Mouse (Mus musculus) liver, postnatal 0 days (tissue): ENCODE measurements at regions not wholly inside any gene's neighbourhood (a gene's known extent, or its start where the extent isn't known, plus 50 kb on each side); places are given as distances from the start of the nearest gene placed in this dataset.

Source experiments
- ATAC-seq: fragments of 200-750 bp; cut with Nextera tagmentation; 2 replicates; pipeline ENCODE4 v1.8.0; 2017; ENCODE audit warnings: mild to moderate bottlenecking, moderate library complexity
- DNase-seq: peaks from one replicate; pipeline ENCODE4 v3.0.0-alpha.2; 2016
- H3K27ac ChIP-seq: fragments of 300-500 bp; sonication (generic); 2 replicates; pipeline ENCODE4 v1.5.1; 2014; ENCODE audit warnings: antibody characterized with exemption, moderate library complexity, mild to moderate bottlenecking, low read depth
- H3K27me3 ChIP-seq: fragments of 300-500 bp; sonication (generic); 2 replicates; pipeline ENCODE4 v1.6.1; 2014; ENCODE audit warnings: low read length, control low read depth, mixed read lengths; ENCODE audit not compliant: insufficient read depth
- H3K36me3 ChIP-seq: fragments of 300-500 bp; sonication (generic); replicated peaks from 2 replicates; pipeline ENCODE4 v1.6.1; 2014; ENCODE audit warnings: mild to moderate bottlenecking, control low read depth, low read length, moderate library complexity, mixed read lengths; ENCODE audit not compliant: insufficient read depth
- H3K4me1 ChIP-seq: fragments of 300-500 bp; sonication (generic); 2 replicates; pipeline ENCODE4 v1.6.1; 2014; ENCODE audit warnings: antibody characterized with exemption, mild to moderate bottlenecking, control low read depth; ENCODE audit not compliant: insufficient read depth
- H3K4me2 ChIP-seq: fragments of 300-500 bp; sonication (generic); 2 replicates; pipeline ENCODE4 v1.6.1; 2014; ENCODE audit warnings: low read depth, mild to moderate bottlenecking, low read length, moderate library complexity, mixed read lengths
- H3K4me3 ChIP-seq: fragments of 300-500 bp; sonication (generic); 2 replicates; pipeline ENCODE4 v1.5.1; 2014; ENCODE audit warnings: low read depth, low read length
- H3K9ac ChIP-seq: fragments of 300-500 bp; sonication (generic); replicated peaks from 2 replicates; pipeline ENCODE4 v1.6.1; 2014; ENCODE audit warnings: mild to moderate bottlenecking, moderate library complexity
- H3K9me3 ChIP-seq: fragments of 300-500 bp; sonication (generic); 2 replicates; pipeline ENCODE4 v1.6.1; 2016; ENCODE audit warnings: mild to moderate bottlenecking, control low read depth, low read length, mixed read lengths
- CTCF ChIP-seq: sonication (generic); IDR thresholded peaks from 2 replicates; pipeline ENCODE4 v1.5.1; 2016; ENCODE audit warnings: antibody characterized with exemption, low read depth
- EP300 ChIP-seq: IDR thresholded peaks from 2 replicates; pipeline ENCODE4 v1.6.1; 2016; ENCODE audit warnings: antibody characterized with exemption, low read depth, mild to moderate bottlenecking
- WGBS: fragments of 180-500 bp; shearing (Covaris S2); extraction: QIAGEN DNeasy Blood & Tissue Kit; methylation state at CpG from one replicate; pipeline ENCODE4 v1.1.7; 2014; ENCODE audit not compliant: insufficient replicate concordance; 5-methylcytosine and 5-hydroxymethylcytosine counted together

DNA sequence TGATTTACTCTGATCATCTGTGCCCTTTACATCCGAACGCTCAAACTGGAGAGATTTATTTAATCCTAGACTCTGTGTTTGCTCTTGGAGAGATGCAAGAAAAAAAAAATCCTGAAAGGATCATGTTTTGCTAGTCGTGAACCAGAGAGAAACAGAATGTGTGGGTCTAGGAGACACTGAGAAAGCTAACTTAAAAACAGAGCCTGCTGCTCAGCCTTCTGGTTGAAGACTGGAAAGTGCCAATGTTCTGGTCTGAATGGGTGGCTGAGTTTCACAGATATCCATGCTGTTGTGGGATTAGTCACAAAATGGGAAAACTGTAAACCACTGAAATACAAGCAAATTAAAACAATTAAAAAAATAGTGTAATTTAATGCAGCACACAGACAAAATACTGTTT lies 259.7 kb downstream of the Ube2cbp start:
- ATAC-seq (no peak), DNase-seq (no peak)
- no peaks in the 10 kb centered on the region for H3K4me1 ChIP-seq
- TF ChIP-seq EP300, result no peak
- TF ChIP-seq CTCF, result no peak
- no peaks in the 10 kb centered on the region for H3K9me3 ChIP-seq
- no peaks in the 10 kb centered on the region for H3K36me3 ChIP-seq
- WGBS, result 69% methylated on average over 3 of the region's 3 CpGs
- H3K27me3 ChIP-seq, result no peaks in the 10 kb centered on the region
- no peak overlapping the region for H3K9ac ChIP-seq
- H3K27ac ChIP-seq, result no peak overlapping the region
- no peak overlapping the region for H3K4me2 ChIP-seq
- no peak overlapping the region for H3K4me3 ChIP-seq

DNA sequence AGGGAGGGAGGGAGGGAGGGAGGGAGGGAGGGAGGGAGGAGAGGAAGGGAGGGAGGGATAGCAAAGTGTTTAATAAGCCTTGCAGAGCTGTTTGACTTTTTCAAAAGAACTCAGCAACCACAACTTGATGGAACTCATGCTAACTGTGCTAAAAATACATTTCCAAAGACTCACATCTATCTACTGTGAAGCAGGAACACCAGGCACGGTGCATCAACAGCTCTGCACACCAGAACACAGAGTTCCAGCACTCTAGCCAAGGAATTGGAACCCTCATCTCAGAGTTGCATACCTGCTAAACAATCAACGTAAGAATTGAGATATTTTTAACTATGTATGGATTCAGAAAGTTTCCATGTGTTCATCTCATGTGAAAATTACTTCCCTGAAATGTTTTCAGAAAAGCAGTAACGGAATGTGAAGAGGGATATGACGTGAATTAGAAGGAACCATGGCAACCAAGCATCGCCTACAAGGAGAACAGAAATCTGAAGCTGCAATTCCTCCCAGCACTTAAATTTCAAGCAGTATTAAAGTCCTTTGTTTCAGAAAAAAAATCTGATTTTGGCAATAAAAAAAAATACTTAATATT lies 256.3 kb downstream of the Ube2cbp start:
- H3K4me3 ChIP-seq, result no peak overlapping the region
- TF ChIP-seq EP300 (no peak), CTCF (no peak)
- no peaks in the 10 kb centered on the region for H3K4me1 ChIP-seq
- H3K4me2 ChIP-seq, result no peak overlapping the region
- no peak for ATAC-seq
- H3K9ac ChIP-seq, result no peak overlapping the region
- DNase-seq, result no peak
- H3K27ac ChIP-seq, result no peak overlapping the region
- H3K36me3 ChIP-seq, result no peaks in the 10 kb centered on the region
- WGBS, result 72% methylated on average over 5 of the region's 5 CpGs
- no peaks in the 10 kb centered on the region for H3K27me3 ChIP-seq
- no peaks in the 10 kb centered on the region for H3K9me3 ChIP-seq

DNA sequence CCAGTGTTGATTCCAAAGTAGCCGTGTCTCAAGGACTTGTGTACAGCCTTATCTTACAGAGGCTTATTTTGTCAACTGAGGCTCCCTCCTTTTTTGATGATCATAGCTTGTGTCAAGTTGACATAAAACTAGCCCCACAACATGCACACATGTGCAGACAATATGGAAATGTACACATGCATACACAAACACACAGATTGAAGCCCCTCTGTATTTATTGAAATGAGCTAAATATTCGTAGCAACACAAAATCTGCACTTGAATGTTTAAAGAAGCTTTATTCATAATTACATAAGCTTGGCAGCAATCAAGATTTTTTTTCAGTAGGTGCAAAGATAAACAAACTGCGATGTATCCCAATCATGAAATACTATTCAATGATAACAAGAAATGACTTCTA lies 253.5 kb downstream of the Ube2cbp start:
- H3K27me3 ChIP-seq, result no peaks in the 10 kb centered on the region
- no peaks in the 10 kb centered on the region for H3K9me3 ChIP-seq
- H3K9ac ChIP-seq, result no peak overlapping the region
- no peaks in the 10 kb centered on the region for H3K36me3 ChIP-seq
- no peak for ATAC-seq
- TF ChIP-seq EP300, result no peak
- no peak for TF ChIP-seq CTCF
- no peak for DNase-seq
- H3K4me3 ChIP-seq, result no peak overlapping the region
- no peaks in the 10 kb centered on the region for H3K4me1 ChIP-seq
- 64% methylated on average over 3 of the region's 3 CpGs for WGBS
- H3K4me2 ChIP-seq, result no peak overlapping the region
- no peak overlapping the region for H3K27ac ChIP-seq

- Histone ChIP-seq H3K27me3 (no peaks in the 10 kb centered on the region), H3K4me3 (no peak overlapping the region), H3K36me3 (no peaks in the 10 kb centered on the region), H3K4me2 (no peak overlapping the region), H3K9me3 (no peaks in the 10 kb centered on the region), H3K9ac (no peak overlapping the region), H3K4me1 (no peaks in the 10 kb centered on the region), H3K27ac (no peak overlapping the region)
- 68% methylated on average over 4 of the region's 4 CpGs for WGBS
- TF ChIP-seq CTCF (no peak), EP300 (no peak)
- no peak for ATAC-seq
- DNase-seq, result no peak
Measured at GRCm38 (mm10) chr9:86219669-86220068, 245.1 kb downstream of the Ube2cbp start.

DNA sequence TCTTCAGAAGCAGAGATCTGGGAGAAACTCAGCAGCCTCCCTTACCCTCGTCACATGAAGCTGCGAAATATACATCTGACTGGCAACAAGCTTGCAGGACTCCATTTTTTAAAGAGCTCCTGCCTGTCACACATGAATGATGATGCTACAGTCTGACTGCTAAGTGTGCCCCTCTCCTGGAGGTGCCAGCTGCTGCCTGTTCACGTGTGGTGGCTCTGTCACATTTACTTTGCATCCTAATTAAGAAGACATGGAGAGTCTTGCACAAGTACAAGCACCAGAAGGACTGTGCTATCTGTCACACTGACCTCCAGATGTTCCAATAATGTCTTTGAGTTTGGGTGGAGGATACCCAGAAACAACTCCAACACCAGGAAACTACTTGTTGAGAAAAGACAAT lies 240.2 kb downstream of the Ube2cbp start:
- Histone ChIP-seq H3K4me2 (no peak overlapping the region), H3K27ac (no peak overlapping the region), H3K4me1 (no peaks in the 10 kb centered on the region), H3K4me3 (no peak overlapping the region), H3K36me3 (no peaks in the 10 kb centered on the region), H3K9ac (no peak overlapping the region), H3K9me3 (no peaks in the 10 kb centered on the region), H3K27me3 (no peaks in the 10 kb centered on the region)
- DNase-seq (no peak), ATAC-seq (no peak)
- TF ChIP-seq EP300, result no peak
- no peak for TF ChIP-seq CTCF
- WGBS, result 57% methylated on average over 3 of the region's 3 CpGs

- no peak overlapping the region for H3K4me2 ChIP-seq
- H3K9me3 ChIP-seq, result no peaks in the 10 kb centered on the region
- H3K27me3 ChIP-seq, result no peaks in the 10 kb centered on the region
- no peaks in the 10 kb centered on the region for H3K36me3 ChIP-seq
- no peak overlapping the region for H3K9ac ChIP-seq
- H3K4me1 ChIP-seq, result no peaks in the 10 kb centered on the region
- no peak overlapping the region for H3K27ac ChIP-seq
- TF ChIP-seq CTCF, result no peak
- TF ChIP-seq EP300, result no peak
- WGBS, result 66% methylated on average over 7 of the region's 7 CpGs
- DNase-seq (no peak), ATAC-seq (no peak)
- no peak overlapping the region for H3K4me3 ChIP-seq
Measured at GRCm38 (mm10) chr9:86230673-86231350, 233.9 kb downstream of the Ube2cbp start.
